Mouse (Mus musculus) mouse trophoblast stem cell (cell line): Measurements from ENCODE around the gene Ncoa5.

Experiments used
- in situ Hi-C, 2 experiments: fragments of 300-500 bp; cut with MseI, MboI; formaldehyde crosslinking; loops; 2 replicates in 1 of 2; 3 replicates in 1 of 2; pipeline ENCODE4 v1.15.1; 2025

Ncoa5 gene

GRCm38 (mm10) chr2:165034131-165035057 is at the start of gene Ncoa5:
TSS of gene Ncoa5 (minus strand) at chr2:165034867.
- in situ Hi-C loops: no loop called here

DNA sequence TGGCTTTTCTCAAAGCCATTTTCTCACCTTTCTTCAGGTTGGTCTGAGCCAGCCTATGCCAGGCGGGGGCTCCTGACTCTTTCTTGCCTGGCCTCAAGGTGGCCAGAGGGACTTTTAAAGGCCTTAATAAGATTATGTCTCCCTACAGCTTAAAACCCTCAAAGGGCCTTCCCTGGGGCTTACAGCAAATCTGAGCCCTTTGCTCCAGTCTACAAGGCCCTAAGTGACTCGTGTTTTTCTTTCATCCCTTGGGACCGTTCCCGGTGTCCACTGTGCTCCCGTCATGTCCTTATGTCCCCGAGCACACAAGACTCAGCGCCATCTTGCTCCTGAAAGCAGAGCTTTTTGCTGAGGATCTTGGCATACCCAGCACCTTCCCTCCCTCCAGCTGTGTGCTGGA is 46.6 kb upstream of the Ncoa5 start:
- in situ Hi-C loops: no loop called here

GRCm38 (mm10) chr2:165080657-165081056 is 46.0 kb upstream of the Ncoa5 start:
- in situ Hi-C loops: no loop called here

- in situ Hi-C loops: loop anchor here (10.0 kb wide), 3 partner anchors 196 to 266 kb away; no protein-coding TSS in a partner anchor
Measured at GRCm38 (mm10) chr2:165078605-165079004, 43.9 kb upstream of the Ncoa5 start.

- in situ Hi-C loops: loop anchor here (10.0 kb wide), 3 partner anchors 197 to 267 kb away; no protein-coding TSS in a partner anchor
Measured at GRCm38 (mm10) chr2:165078045-165078444, 43.4 kb upstream of the Ncoa5 start.

GRCm38 (mm10) chr2:165077055-165077454 is 42.4 kb upstream of the Ncoa5 start:
- in situ Hi-C loops: loop anchor here (10.0 kb wide), 3 partner anchors 198 to 268 kb away; no protein-coding TSS in a partner anchor

- in situ Hi-C loops: loop anchor here (10.0 kb wide), 3 partner anchors 200 to 270 kb away; no protein-coding TSS in a partner anchor
Measured at GRCm38 (mm10) chr2:165074937-165075336, 40.3 kb upstream of the Ncoa5 start.

GRCm38 (mm10) chr2:165074081-165074884 is 39.6 kb upstream of the Ncoa5 start:
- in situ Hi-C loops: loop anchor here (10.0 kb wide), 3 partner anchors 201 to 271 kb away; no protein-coding TSS in a partner anchor

GRCm38 (mm10) chr2:165073381-165073781 is 38.7 kb upstream of the Ncoa5 start:
- in situ Hi-C loops: loop anchor here (10.0 kb wide), 3 partner anchors 201 to 271 kb away; no protein-coding TSS in a partner anchor

GRCm38 (mm10) chr2:165070096-165070816 is 35.6 kb upstream of the Ncoa5 start:
- in situ Hi-C loops: loop anchor here (10.0 kb wide), 3 partner anchors 205 to 275 kb away; no protein-coding TSS in a partner anchor

GRCm38 (mm10) chr2:165068806-165069205 is 34.1 kb upstream of the Ncoa5 start:
- in situ Hi-C loops: no loop called here

GRCm38 (mm10) chr2:165064489-165064888 is 29.8 kb upstream of the Ncoa5 start:
- in situ Hi-C loops: no loop called here

DNA sequence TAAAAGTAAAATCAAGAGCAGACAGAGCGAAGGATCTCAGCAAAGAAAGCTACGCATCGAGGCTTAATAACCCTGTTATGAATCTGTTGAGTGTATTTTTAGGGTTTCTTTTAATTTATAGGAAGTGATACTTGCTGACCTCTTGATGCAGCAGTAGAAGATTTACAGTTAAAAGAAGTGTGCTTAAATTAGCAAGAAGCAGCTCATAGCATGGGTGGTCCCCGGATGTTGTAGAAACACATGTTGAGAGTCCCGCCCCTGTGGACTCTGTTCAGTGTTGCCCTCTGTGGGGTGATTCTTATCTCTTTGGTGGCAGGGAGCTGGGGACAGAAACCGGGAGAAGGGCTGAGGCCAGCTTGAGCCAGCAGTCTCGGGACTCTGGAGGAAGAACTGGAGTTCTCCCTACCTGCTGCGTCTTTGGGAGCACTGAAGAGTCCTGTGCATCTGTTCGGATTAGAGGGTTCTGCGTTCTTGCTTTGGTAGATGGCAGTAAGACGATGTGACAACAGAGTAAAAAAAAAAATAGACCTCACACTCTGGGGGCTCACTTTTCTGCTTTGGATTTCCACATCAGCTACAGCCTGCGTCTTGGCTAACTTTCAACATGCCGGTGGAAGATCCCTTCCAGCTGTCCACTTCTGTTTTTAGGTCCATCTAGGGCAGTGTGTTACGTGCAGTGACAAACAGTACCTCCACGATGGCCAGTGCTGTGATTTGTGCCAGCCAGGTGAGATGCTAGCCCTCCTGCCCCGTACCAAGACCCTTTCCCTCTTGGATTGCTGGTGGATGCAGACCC is 27.2 kb upstream of the Ncoa5 start:
- in situ Hi-C loops: no loop called here

DNA sequence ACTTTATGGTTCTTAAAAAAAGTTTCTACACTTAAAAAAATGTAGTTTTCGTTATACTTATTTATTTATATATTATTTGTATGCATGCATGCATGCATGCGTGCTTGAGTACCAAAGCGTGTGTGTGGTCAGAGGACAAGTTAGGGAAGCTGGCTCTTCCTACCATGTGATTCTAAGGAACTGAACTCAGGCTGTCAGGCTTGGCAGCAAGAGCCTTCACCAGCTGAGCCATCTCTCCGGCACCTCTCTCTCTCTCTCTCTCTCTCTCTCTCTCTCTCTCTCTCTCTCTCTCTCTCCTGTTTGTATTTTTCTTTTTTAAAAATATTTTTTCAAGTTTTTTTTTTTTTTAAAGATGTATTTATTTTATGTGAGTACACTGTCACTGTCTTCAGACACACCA is 25.3 kb upstream of the Ncoa5 start:
- in situ Hi-C loops: no loop called here

DNA sequence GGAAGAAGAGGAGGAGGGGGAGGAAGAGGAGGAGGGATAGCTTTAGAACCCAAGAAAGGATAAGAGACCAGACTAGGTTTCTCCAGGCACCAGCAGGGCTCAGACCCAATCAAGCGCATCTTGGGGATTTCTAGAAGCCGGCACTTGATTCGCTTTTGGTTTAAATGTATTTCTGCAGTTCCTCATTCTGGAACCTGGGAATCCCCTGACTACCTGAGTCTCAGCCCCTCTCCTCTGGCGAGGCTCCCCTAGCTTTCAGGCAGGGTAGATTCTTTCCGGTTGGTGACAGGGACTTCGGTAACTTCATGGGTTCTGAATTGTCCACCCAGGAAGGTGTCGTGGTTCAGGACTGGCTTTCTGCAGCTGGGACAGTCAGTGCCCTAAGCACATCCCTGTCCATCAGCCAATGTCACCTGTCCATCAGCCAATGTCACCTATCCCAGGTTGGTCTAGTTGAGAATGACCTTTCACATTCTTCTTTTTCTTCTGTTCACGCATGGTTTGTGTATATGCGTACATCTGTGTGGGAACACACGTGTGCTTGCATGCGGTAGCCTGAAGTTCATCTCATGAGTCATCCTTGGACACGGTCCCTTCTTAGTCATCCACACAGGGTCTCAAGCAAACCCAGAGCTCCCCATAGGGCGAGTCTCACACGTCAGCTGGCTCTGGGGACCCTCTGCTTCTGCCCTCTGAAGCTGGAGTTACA is 21.9 kb upstream of the Ncoa5 start:
- in situ Hi-C loops: no loop called here

- in situ Hi-C loops: no loop called here
Measured at GRCm38 (mm10) chr2:165055905-165056304, 21.2 kb upstream of the Ncoa5 start.

GRCm38 (mm10) chr2:165054888-165055852 is 20.5 kb upstream of the Ncoa5 start, which contains the start of gene Cd40:
TSS of gene Cd40 (plus strand) at chr2:165055627.
- in situ Hi-C loops: no loop called here

DNA sequence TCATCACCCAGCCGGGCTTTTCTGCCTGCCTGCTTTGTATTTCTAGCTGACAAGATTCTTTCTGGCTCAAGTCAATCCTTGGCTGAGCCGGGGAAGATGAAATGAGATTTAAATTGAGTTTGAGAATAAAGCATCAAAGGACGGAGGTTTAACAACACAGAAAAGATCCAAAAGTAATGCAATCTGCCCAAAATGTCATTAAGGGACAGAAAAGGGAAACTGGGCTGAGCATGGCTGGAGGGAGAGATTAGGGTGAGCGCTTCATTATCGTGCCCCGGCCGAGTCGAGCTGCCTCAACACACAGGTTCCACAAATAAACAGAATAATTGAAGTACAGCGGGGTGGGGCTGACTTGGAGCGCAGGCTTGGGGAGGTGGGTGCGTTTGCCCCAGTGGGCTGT is 16.9 kb upstream of the Ncoa5 start:
- in situ Hi-C loops: no loop called here
